8 mouse cellular contexts compared by ENCODE assay signal in genomic region chr6:17589049-17589952, GRCm38 (mm10). TPM values are rescaled to one million over a fixed set of nuclear protein-coding genes. Genes with fewer than 3 reads are reported as not detected.
DNase-seq lines count a peak whose midpoint lies in the region; ATAC-seq and TF ChIP-seq lines count a peak whose summit lies in the region.

No protein-coding gene starts in this region.

- WGBS in cerebellum, adult 2 months: 34% methylated on average over 16 of the region's 16 CpGs

- H3K27me3 ChIP-seq in cerebellum, adult 2 months (ENCODE audit: control insufficient read depth, insufficient read depth, low read length): no peaks in the 10 kb centered on the region

- no peak overlapping the region for H3K4me3 ChIP-seq in cerebellum, adult 2 months (replicated peaks; ENCODE audit: insufficient read depth, low read depth, low read length)
- no peak overlapping the region for H3K4me3 ChIP-seq in left cerebral cortex, adult 2 months

- ATAC-seq in megakaryocyte, adult 5-6 weeks (ENCODE audit: poor library complexity, severe bottlenecking): peak; percentile 99

- H3K4me1 ChIP-seq in cerebellum, adult 2 months (ENCODE audit: control insufficient read depth, insufficient read depth, low read length): no peaks in the 10 kb centered on the region

- no peak for TF ChIP-seq POLR2A in cerebellum, adult 2 months (IDR thresholded peaks at IDR 0.05; ENCODE audit: borderline replicate concordance, insufficient read depth, low read length)

- H3K27ac ChIP-seq in cerebellum, adult 2 months (ENCODE audit: insufficient read depth, low read length): no peak overlapping the region
- no peak overlapping the region for H3K27ac ChIP-seq in left cerebral cortex, adult 2 months

- TF ChIP-seq CTCF in cerebellum, adult 2 months (IDR thresholded peaks at IDR 0.05; ENCODE audit: borderline replicate concordance, insufficient read depth, low read depth, low read length): peak; percentile 90
- TF ChIP-seq CTCF in left cerebral cortex, adult 2 months (IDR thresholded peaks at IDR 0.05): peak; percentile 99

- intact Hi-C loops in left cerebral cortex, adult 2 months (cut with DNase I): loop anchor here (1.0 kb wide), 3 partner anchors 227 to 559 kb away; no protein-coding TSS in a partner anchor

- peak; percentile 92 for DNase-seq in NIH3T3 (ENCODE audit: low read depth)
- DNase-seq in cerebellum, adult 2 months: peak; percentile 48 to 69
- DNase-seq in forelimb bud, embryonic 11.5 days (ENCODE audit: low read depth, low spot score): peak; percentile 84
- DNase-seq in hindlimb bud, embryonic 11.5 days (ENCODE audit: extremely low spot score, low read depth, low spot score): peak; percentile 83
- peak; percentile 78 to 86 for DNase-seq in left cerebral cortex, adult 2 months (ENCODE audit: extremely low spot score in 1 of 2, low spot score in 2 of 2)
- peak; percentile 85 to 88 for DNase-seq in right cerebral cortex, adult 2 months (ENCODE audit: low spot score in 2 of 2)
- peak; percentile 34 for DNase-seq in urinary bladder, adult 2 months (ENCODE audit: low spot score)

RNA-seq across cellular contexts. Expression of gene Capza2, which starts 46.7 kb away (rescaled TPM):
- polyA plus RNA-seq in cerebellum, adult 2 months (2012; rRNA removed): 124 TPM in 2 replicates
- 100 to 1,000 TPM; 208 to 223 TPM for total RNA-seq in left cerebral cortex, adult 2 months (2021)
- total RNA-seq in megakaryocyte, adult 5-6 weeks (2015): 490 and 593 TPM in 2 replicates
- total RNA-seq in megakaryocyte, adult 5-6 weeks (2017): 665 and 673 TPM in 2 replicates
- 140 and 146 TPM in 2 replicates for polyA plus RNA-seq in urinary bladder, adult 2 months (2012; rRNA removed)

Comparison
In these comparisons a context has a peak if more than half of its experiments do, and no peak if none do; other contexts are left out.
1. DNase-seq: peak in every context shown above with its lines; median percentile 92 in NIH3T3; 86 in right cerebral cortex, adult 2 months; 84 in forelimb bud, embryonic 11.5 days; 83 in hindlimb bud, embryonic 11.5 days; 82 in left cerebral cortex, adult 2 months; 58 in cerebellum, adult 2 months; 34 in urinary bladder, adult 2 months.